Mouse (Mus musculus): ENCODE results near the gene Npepps. TPM values are rescaled to one million over a fixed set of nuclear protein-coding genes. Genes with fewer than 3 reads are reported as not detected.
A peak's percentile ranks its signal among the peaks of the same experiment; 100 is the strongest.
"Not testable (repeated sequence)": the region's sequence is repeated elsewhere in the genome, so short reads cannot be mapped to it uniquely, and the experiment has no call there.

The Npepps gene
- polyA plus RNA-seq, 1 experiment from 2014 or later: 114 TPM

DNA sequence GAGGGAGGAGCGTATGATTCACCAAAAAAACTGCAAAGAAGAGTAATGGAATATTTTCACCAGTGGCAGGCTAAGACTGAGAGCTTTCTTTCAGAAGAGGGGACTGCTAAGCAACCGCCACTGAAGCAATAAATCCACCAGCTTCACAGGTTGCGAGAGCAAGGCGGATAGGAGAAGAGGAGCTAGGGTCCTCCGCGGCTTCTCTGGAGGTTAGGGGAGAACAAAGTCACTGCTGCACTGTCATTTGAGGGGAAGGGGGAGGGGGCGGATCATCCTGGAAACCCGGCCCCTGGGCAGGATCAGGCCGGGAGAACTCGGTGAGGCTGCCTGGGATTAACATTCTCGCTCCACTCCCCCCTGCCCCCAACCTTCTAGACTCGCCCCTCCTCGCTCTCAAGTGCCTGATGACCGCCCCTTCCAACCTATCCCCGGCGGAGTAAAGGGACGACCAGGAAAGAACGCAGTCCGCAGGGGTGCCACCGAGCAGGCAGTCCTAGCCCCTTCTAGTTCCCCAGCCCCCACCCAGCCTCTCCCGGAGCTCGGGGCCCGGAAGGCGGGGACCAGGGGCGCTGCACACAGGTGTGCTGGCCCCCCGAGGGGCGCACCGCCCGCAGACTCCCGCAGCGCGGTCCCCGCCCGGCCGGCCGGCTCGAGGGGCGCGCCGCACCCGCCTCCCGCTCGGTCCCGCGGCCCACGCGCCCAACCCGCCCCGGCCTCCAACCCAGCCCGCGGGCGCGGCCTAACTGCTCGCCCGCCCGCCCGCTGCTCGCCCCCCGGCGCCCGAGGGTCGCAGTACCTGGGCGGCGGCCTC, 828 bp downstream of the Npepps start:
- CTCF ChIA-PET: interaction anchor here (3.8 kb wide), 1 partner anchor 31 kb away, joined by 16 read pairs; no protein-coding TSS in a partner anchor
- in situ Hi-C loops (cut with MboI; ENCODE audit: low pct_unique_long_range_greater_than_20kb): loop anchor here (5.0 kb wide), 1 partner anchor 33 kb away; no protein-coding TSS in a partner anchor
- POLR2A ChIA-PET: interaction anchor here (0.5 to 2.3 kb wide), 5 partner anchors 18 to 532 kb away, joined by 3 to 15 read pairs (median 4); no protein-coding TSS in a partner anchor
- no peak for TF ChIP-seq CTCF (IDR thresholded peaks at IDR 0.05)
- DNase-seq (ENCODE audit: low read depth, low spot score) (no peak), ATAC-seq (peak; percentile 59)
- no peaks in the 10 kb centered on the region for H3K27me3 ChIP-seq

DNA sequence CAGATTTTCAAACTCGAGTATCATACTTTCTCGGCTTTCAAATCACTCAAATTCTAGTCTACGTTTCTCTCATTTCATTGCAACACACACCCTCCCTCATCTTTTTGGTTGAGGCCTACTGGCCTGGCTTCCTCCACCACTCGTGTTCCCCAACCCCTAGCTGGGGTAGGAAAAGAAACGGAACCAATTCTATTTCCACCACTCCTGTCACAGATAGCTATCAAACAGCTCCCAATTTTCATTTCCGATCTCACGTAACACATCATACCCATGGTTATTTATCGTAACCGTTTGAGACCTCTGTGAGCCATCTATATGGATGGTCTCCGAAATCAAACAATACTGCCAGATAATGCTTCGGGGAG, 1.4 kb downstream of the Npepps start:
- TF ChIP-seq CTCF (IDR thresholded peaks at IDR 0.05): no peak
- CTCF ChIA-PET: interaction anchor here (3.8 kb wide), 1 partner anchor 32 kb away, joined by 16 read pairs; no protein-coding TSS in a partner anchor
- no peak for DNase-seq (ENCODE audit: low read depth, low spot score)
- in situ Hi-C loops (cut with MboI; ENCODE audit: low pct_unique_long_range_greater_than_20kb): loop anchor here (5.0 kb wide), 1 partner anchor 33 kb away; no protein-coding TSS in a partner anchor
- H3K27me3 ChIP-seq: no peaks in the 10 kb centered on the region
- POLR2A ChIA-PET: interaction anchor here (0.6 to 2.3 kb wide), 3 partner anchors 24 to 31 kb away, joined by 3 to 15 read pairs (median 3); no protein-coding TSS in a partner anchor
- ATAC-seq: no peak

DNA sequence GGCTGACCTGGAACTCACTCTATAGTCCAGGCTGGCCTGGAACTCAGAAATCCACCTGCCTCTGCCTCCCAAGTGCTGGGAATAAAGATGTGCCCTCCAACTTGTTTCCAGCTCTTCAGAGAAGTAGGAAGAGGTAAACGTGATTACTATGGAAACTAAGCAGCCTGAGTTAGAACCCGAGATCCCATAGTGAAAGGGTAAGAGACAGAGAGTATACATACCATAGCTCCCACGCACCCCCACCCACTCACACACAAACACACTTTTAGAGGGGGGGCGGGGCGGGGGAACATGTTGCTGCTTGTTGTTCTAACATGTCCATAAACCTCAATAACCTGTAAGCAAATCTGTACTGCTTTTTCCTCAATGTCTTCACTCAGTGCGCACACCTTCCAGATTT, 2.0 kb downstream of the Npepps start:
- H3K27me3 ChIP-seq: no peaks in the 10 kb centered on the region
- no peak for TF ChIP-seq CTCF (IDR thresholded peaks at IDR 0.05)
- ATAC-seq (no peak), DNase-seq (ENCODE audit: low read depth, low spot score) (no peak)
- CTCF ChIA-PET: interaction anchor here (3.8 kb wide), 1 partner anchor 32 kb away, joined by 16 read pairs; no protein-coding TSS in a partner anchor
- in situ Hi-C loops (cut with MboI; ENCODE audit: low pct_unique_long_range_greater_than_20kb): loop anchor here (5.0 kb wide), 1 partner anchor 34 kb away; no protein-coding TSS in a partner anchor
- POLR2A ChIA-PET: interaction anchor here (0.6 to 2.3 kb wide), 2 partner anchors 22 to 32 kb away, joined by 5 to 15 read pairs; no protein-coding TSS in a partner anchor

- H3K27me3 ChIP-seq: no peaks in the 10 kb centered on the region
- DNase-seq (ENCODE audit: low read depth, low spot score) (no peak), ATAC-seq (no peak)
- TF ChIP-seq CTCF (IDR thresholded peaks at IDR 0.05): no peak
- POLR2A ChIA-PET: interaction anchor here (0.7 kb wide), 1 partner anchor 34 kb away, joined by 3 read pairs; no protein-coding TSS in a partner anchor
- CTCF ChIA-PET: interaction anchor here (1.7 to 3.8 kb wide), 2 partner anchors 33 to 38 kb away, joined by 5 to 16 read pairs; partner anchors contain the start of gene Mrpl45
- in situ Hi-C loops (cut with MboI; ENCODE audit: low pct_unique_long_range_greater_than_20kb): loop anchor here (5.0 kb wide), 1 partner anchor 35 kb away; no protein-coding TSS in a partner anchor
Observed at GRCm38 (mm10) chr11:97277166-97277565, 3.3 kb downstream of the Npepps start.

GRCm38 (mm10) chr11:97276019-97276418, 4.4 kb downstream of the Npepps start:
- ATAC-seq (no peak), DNase-seq (ENCODE audit: low read depth, low spot score) (no peak)
- no peaks in the 10 kb centered on the region for H3K27me3 ChIP-seq
- in situ Hi-C loops (cut with MboI; ENCODE audit: low pct_unique_long_range_greater_than_20kb): loop anchor here (5.0 kb wide), 1 partner anchor 36 kb away; no protein-coding TSS in a partner anchor
- POLR2A ChIA-PET: no interaction called here
- TF ChIP-seq CTCF (IDR thresholded peaks at IDR 0.05): no peak
- CTCF ChIA-PET: interaction anchor here (1.7 to 3.8 kb wide), 2 partner anchors 35 to 39 kb away, joined by 5 to 16 read pairs; partner anchors contain the start of gene Mrpl45

- ChIA-PET POLR2A (no interaction called here), CTCF (interaction anchor here (1.7 kb wide), 1 partner anchor 40 kb away, joined by 5 read pairs; the partner anchor contains the start of gene Mrpl45)
- DNase-seq (ENCODE audit: low read depth, low spot score): no peak
- H3K27me3 ChIP-seq: no peaks in the 10 kb centered on the region
- no peak for TF ChIP-seq CTCF (IDR thresholded peaks at IDR 0.05)
- no peak for ATAC-seq
- in situ Hi-C loops (cut with MboI; ENCODE audit: low pct_unique_long_range_greater_than_20kb): loop anchor here (5.0 kb wide), 1 partner anchor 37 kb away; no protein-coding TSS in a partner anchor
Observed at GRCm38 (mm10) chr11:97275349-97275748, 5.1 kb downstream of the Npepps start.

GRCm38 (mm10) chr11:97274947-97275346, 5.5 kb downstream of the Npepps start:
- in situ Hi-C loops (cut with MboI; ENCODE audit: low pct_unique_long_range_greater_than_20kb): loop anchor here (5.0 kb wide), 1 partner anchor 37 kb away; no protein-coding TSS in a partner anchor
- DNase-seq (ENCODE audit: low read depth, low spot score); POLR2A ChIA-PET: not testable (repeated sequence)

DNA sequence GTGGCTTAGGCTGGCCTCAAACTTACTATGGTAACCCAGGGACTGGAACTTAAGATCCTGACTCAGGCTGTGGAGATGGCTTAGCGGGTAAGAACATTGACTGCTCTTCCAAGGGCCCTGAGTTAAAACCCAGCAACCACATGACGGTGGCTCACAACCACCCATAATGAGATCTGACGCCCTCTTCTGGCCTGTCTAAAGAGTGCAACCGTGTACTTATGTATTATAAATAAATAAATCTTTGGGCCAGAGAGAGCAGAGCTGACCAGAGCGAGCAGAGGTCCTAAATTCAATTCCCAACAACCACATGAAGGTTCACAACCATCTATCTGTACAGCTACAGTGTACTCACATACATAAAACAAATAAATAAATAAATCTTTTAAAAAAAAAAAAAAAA, 6.8 kb downstream of the Npepps start:
- CTCF ChIA-PET: interaction anchor here (0.9 kb wide), 1 partner anchor 37 kb away, joined by 3 read pairs; no protein-coding TSS in a partner anchor
- DNase-seq (ENCODE audit: low read depth, low spot score) (no peak), ATAC-seq (no peak)
- POLR2A ChIA-PET: interaction anchor here (0.6 kb wide), 3 partner anchors 36 to 131 kb away, joined by 3 to 7 read pairs (median 3); no protein-coding TSS in a partner anchor
- TF ChIP-seq CTCF (IDR thresholded peaks at IDR 0.05): peak; percentile 44
- in situ Hi-C loops (cut with MboI; ENCODE audit: low pct_unique_long_range_greater_than_20kb): no loop called here
- no peaks in the 10 kb centered on the region for H3K27me3 ChIP-seq

More at GRCm38 (mm10) chr11:97274947-97275346, 5.5 kb downstream of the Npepps start:
- ATAC-seq, CTCF ChIA-PET, H3K27me3 ChIP-seq: not testable (repeated sequence)

DNA sequence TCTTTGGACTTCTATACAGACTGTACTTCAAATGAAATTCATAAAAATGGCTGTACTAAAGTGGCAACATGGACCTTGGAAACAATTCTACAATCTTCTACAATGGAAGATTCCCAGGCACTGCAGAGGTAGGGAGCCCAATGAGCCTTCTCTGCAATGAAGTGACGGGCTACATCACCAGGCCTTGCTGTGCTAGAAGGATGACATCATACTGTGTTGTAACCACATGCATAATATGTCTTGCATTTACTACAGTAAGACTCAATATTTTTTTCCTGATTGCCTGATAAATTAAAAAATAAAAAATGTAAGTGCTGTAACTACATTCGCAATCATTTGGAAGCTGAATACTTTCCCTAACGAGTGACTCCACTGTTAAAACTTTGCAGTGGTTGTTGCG, 7.6 kb downstream of the Npepps start:
- in situ Hi-C loops (cut with MboI; ENCODE audit: low pct_unique_long_range_greater_than_20kb): no loop called here
- CTCF ChIA-PET: interaction anchor here (0.9 kb wide), 1 partner anchor 38 kb away, joined by 3 read pairs; no protein-coding TSS in a partner anchor
- no peaks in the 10 kb centered on the region for H3K27me3 ChIP-seq
- TF ChIP-seq CTCF (IDR thresholded peaks at IDR 0.05): no peak
- POLR2A ChIA-PET: interaction anchor here (0.6 kb wide), 1 partner anchor 35 kb away, joined by 3 read pairs; no protein-coding TSS in a partner anchor
- ATAC-seq (no peak), DNase-seq (ENCODE audit: low read depth, low spot score) (no peak)

DNA sequence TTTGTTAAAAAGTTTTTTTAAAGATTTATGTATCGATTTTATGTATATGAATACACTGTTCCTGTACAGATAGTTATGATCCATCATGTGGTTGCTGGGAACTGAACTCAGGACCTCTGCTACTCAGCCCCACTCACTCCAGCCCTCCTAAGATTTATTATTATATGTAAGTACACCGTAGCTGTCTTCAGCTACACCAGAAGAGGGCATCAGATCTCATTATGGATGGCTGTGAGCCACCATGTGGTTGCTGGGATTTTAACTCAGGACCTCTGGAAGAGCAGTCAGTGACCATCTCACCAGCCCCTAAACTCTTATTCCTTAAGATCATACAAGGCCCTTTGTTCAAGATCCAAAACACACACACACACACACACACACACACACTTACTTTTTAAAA, 10.4 kb downstream of the Npepps start:
- H3K27me3 ChIP-seq; DNase-seq (ENCODE audit: low read depth, low spot score); CTCF ChIA-PET; ATAC-seq; in situ Hi-C loops (cut with MboI; ENCODE audit: low pct_unique_long_range_greater_than_20kb); POLR2A ChIA-PET: not testable (repeated sequence)
- TF ChIP-seq CTCF (IDR thresholded peaks at IDR 0.05): peak; percentile 49

Measured in Patski (cell line).